Mouse (Mus musculus): ENCODE data around the gene Dolk. TPM values are rescaled to one million over a fixed set of nuclear protein-coding genes. Genes with fewer than 3 reads are reported as not detected.

Dolk gene
- total RNA-seq, 4 experiments from 2014 or later, result 20.8 to 25.2 (median 24.1) TPM

DNA sequence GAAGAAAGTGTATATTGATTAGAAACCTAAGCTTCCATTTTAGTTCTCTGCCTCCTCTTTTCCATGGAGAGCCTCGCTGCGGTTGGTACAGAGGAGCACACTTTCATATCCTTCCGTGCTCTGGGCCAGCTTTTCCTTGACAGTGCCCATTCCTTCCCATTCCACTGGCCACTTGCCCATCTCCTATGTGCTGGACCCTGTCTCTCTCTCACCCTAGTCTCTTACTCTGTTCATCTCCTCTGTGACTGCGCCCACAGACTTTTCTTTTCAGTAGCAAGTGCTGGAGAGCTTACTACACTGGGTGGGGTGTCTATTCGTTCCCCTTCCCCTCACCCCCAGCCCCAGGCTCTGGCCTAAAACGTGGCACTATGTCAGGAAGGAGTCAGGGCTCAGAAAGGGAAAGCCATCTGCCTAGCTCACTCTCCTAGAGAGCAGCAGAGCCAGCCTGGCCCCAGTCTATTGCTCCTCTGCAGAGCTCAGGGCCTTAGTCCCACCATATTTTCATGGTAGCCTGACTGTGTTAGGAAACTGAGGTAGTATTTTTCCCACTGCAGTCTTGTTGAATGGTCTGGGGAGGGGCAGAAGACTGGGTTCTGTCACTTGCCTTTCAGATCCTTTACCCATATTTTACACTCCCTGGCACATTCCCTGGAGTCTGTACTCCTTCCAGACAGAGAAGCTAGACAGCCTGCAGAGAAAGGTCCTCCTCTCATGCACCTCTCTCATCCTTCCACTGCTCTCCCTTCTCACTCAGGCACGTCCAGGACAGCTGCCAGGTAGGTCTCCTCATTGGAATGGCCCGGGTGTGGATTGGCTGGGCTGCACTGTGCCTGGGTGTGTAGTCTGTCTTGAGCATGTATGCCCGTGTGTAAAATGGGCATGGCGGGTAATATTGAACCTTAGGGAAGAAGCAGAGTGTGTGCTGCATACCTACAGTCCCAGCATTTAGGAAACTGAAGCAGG lies 35.7 kb downstream of the Dolk start:
- peak; percentile 21 for DNase-seq (ENCODE audit: low spot score)

GRCm38 (mm10) chr2:30249182-30249581 lies 37.0 kb downstream of the Dolk start:
- DNase-seq (ENCODE audit: low spot score), result no peak

- no peak for DNase-seq (ENCODE audit: low spot score)
These were observed 38.5 kb downstream of the Dolk start for GRCm38 (mm10) chr2:30247681-30248080.

GRCm38 (mm10) chr2:30247036-30247435 lies 39.1 kb downstream of the Dolk start:
- DNase-seq (ENCODE audit: low spot score), result no peak

DNA sequence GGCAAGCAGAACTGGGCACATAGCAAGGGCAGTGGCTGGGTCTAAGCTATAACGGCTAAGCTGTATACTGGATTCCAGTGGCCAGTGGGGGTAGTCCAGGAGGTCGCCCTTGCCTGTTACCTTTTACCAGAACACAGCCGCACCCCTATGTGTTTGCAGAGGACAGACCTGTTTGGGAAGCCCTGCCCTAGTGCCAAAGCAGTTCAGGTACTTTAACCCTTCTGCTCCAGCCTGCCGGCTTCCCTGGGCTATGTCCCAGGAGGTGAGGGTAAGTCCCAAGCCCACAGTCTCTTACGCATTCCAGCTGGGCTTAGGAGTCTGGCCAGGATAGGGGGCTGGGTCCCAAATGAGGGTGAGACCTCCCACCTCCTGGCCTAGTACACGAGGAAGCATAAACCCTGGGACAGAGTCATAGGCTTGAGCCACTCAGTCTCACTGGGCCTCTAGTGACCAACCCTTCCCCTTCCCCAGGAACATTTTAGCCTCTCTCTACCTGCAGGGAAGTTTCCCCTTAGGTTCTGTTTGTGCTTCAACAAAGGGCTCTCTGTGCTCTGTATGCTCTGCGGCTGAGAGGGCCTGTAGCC lies 41.4 kb downstream of the Dolk start:
- no peak for DNase-seq (ENCODE audit: low spot score)

DNA sequence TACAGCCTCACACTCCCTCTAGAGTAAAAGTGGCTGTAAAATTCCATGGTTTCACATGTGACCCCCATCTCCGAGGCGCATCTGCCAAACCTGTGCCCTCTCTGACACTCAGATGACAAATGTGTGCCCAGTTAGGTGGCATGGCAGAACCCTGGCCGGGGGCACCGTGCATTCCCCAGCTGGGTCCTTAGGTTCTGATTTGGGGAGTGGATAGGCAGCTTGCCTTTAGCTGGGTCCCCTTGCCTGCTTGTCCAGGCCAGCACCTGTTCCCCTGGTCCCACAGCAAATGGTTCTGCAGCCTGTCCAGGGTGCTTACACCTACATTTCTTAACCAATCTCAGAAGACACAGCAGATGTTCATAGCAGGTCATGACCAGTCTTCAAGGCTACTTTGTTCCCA lies 42.7 kb downstream of the Dolk start:
- DNase-seq (ENCODE audit: low spot score), result no peak

DNA sequence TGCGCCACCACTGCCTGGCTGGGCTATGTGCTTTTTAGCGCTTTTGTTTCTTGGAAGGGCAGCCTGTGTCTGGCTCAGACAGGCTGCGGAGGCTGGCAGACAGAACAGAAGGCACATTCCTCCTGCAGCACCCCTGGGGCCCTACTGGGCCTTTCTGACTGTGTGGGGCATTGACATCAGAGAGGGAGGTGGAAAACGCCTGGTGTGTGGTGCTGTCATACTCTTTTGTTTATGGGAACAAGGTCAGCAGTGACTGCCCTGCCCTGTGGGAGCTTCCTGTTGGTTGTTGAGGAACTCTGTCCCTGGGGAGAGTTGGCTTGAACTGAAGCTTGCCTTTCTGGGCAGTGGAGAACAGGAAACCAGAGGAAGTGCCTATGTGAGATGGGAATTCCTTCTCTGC lies 43.6 kb downstream of the Dolk start:
- DNase-seq (ENCODE audit: low spot score), result peak; percentile 93

DNA sequence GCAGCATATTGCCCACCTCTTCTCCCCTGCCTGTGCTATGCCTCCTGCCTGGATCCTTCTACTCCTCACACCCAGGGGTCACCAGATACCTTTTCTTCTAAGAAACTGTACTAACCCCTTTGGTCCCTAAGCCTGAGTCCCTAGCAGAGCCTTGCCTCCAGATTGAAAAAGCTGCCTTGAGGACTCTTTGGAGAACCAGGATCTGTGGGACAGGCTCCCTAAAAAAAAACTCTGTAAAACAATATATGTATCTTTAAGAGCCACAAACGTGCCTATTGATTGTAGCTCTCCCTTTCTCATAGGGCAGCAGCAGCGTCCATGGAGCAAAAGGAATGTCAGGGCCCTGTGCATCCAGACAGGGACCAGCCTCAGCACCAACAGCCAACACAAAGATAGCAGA lies 45.9 kb downstream of the Dolk start, which contains the start of gene Gm28035:
Gm28035 (plus strand) TSS at position 301 of the 400 bp plus-strand sequence.
- DNase-seq (ENCODE audit: low spot score), result no peak

- DNase-seq (ENCODE audit: low spot score), result peak; percentile 83
These were observed 46.4 kb downstream of the Dolk start for GRCm38 (mm10) chr2:30239777-30240176.

DNA sequence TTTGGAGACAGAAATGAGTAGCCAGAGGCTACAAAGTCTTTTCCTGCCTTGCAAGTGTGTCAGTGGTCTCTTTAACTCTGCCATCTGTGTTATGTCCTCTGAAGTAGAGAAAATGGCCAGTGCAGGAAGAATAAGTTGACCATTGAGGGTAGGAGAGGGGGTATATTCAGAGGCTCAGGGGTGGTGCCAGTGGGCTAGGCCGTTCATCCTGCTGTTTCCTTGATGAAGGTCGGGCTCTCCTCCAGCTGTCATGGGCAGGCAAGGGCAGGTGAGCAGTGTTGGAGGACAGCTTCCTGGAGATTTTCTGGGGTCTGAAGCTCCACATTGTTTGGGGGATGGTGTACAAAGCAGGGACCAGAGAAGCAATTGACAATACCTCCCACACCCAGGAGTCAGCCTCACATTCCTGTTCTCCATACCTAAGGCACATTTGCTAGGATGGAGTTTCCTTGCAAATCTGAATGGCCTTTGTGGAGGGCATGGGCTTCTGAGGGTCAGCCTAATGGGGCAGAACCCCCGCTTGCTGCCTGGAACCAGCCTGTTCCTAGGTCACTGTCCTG lies 47.1 kb downstream of the Dolk start:
- DNase-seq (ENCODE audit: low spot score), result peak; percentile 45

DNA sequence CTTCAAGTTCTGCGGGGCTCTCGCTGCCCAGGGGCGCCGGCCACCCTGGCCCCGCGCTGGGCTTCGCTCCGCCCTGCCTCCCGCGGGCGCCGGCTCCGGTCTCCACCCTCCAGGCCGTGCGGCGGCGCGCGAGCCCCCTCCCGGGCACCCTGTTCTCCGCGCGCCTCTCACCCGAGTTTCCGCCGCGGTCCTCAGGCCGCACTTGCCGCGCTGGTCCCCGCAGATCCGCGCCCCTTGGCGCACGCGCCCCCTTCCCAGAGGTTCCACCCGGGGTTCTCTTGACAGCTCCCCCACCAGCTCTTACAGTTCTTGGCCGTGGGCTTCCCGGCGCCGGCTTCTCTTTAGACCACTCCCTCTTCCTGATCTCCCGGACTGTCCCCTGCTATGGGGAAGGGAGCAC lies 48.3 kb downstream of the Dolk start:
- no peak for DNase-seq (ENCODE audit: low spot score)

DNA sequence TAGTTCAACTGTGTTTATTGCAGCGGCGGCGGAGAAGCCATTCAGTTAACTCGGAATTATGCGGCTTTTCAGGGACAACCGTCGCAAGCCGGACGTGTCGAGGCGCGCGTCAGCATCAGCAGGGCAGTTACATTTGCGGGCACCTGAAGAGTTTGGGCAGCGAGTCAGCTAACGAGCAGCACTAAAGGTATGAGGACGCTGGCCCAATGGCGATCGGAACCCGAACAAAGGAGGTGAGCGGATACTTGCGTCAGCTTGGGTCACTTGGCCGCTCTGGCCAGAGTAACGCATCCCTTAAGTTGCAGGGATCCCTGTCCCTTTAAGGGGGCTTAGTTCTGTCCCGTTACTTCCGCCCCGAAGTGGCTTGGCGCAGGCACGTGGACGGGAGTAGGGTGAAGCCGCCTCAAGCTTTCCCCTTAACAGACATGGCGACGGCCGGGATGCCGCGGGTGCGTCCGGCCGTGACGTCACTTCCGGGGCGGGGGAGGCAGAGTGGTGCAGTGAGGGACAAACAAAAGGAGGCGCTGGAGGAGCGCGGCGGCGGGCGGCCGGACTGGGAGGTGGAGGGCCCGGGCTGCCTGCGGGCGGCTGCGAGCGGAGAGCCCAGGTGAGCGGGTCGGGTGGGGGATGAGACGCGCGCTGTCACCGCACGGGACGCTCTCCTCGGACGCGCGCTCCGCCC lies 48.8 kb downstream of the Dolk start, which contains the start of gene Lrrc8a:
Lrrc8a (plus strand) TSS at position 517 of the 682 bp plus-strand sequence.
- DNase-seq (ENCODE audit: low spot score), result peak; percentile 100

DNA sequence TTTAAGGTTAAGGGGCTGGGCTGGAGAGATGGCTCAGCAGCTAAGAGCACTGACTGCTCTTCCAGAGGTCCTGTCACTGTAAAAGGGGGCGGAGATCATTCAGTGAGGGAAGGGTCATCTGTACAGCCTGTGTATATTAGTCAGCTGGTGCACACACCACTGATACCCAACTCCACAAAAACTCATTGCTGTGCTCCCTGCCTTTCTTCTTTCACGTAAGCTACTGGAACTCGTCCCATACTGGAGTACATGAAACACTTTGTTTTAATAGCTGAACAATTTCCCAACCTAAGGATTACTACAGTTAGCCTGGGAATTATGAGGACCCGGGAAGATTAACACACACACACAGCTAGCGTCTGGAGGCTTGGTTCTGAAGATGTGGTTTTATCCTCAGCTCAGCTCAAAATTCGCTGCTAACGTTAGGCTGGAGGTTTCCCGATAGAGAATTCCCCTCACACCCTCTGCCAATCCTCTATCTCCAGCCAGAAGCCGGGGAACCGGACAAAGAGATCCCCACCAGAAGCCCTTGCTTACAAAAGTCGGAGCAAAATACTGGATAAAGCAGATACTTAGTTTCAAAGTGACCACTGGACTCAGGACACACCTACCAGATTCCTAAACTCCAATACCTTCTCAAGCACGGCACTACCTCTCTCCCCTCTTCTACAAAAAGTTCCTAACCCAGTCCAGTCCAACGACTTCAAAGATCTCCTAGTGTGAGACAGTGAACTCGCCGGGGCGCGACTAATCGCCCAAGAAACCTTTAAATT lies 49.5 kb downstream of the Dolk start:
- DNase-seq (ENCODE audit: low spot score), result no peak

GRCm38 (mm10) chr2:30235593-30235992 lies 50.5 kb downstream of the Dolk start:
- no peak for DNase-seq (ENCODE audit: low spot score)

Other genes with a start within 250 kb of the Dolk start
- gene Wdr34, start 237.5 kb downstream of the Dolk start, total RNA-seq (2022), result 1 to 10 TPM; 6.5 to 9.2 (median 7.8) TPM
- 100 to 1,000 TPM in 2 of 4 experiments, 10 to 100 TPM in 2; 98.3 to 109 (median 100) TPM for gene Set, start 229.0 kb downstream of the Dolk start, total RNA-seq (2022)
- 10 to 100 TPM in 2 of 4 experiments, 1 to 10 TPM in 2; 9.0 to 11.2 (median 10.1) TPM for gene Pkn3, start 208.7 kb downstream of the Dolk start, total RNA-seq (2022)
- gene Zdhhc12, start 192.7 kb downstream of the Dolk start, total RNA-seq (2022), result 1 to 10 TPM; 2.3 to 4.1 (median 3.6) TPM
- gene Zer1, start 161.7 kb downstream of the Dolk start, total RNA-seq (2022), result 10 to 100 TPM; 24.9 to 27.6 (median 25.8) TPM
- gene Tbc1d13, start 152.6 kb downstream of the Dolk start, total RNA-seq (2022), result 10 to 100 TPM; 14.8 to 19.9 (median 17.6) TPM
- 100 to 1,000 TPM in 1 of 4 experiments, 10 to 100 TPM in 3; 93.9 to 101 (median 96.8) TPM for gene Endog, start 114.8 kb downstream of the Dolk start, total RNA-seq (2022)
- gene Spout1, start 107.9 kb downstream of the Dolk start, total RNA-seq (2022), result 1 to 10 TPM; 5.3 to 6.3 (median 6.0) TPM
- 10 to 100 TPM; 32.6 to 36.9 (median 34.7) TPM for gene Kyat1, start 80.5 kb downstream of the Dolk start, total RNA-seq (2022)
- 10 to 100 TPM; 50.2 to 66.4 (median 61.0) TPM for gene Lrrc8a, start 48.6 kb downstream of the Dolk start, total RNA-seq (2022)
- 1 to 10 TPM; 1.8 to 6.1 (median 3.6) TPM for gene Gm28035, start 45.8 kb downstream of the Dolk start, total RNA-seq (2022)
- gene Phyhd1, start 20.1 kb downstream of the Dolk start, total RNA-seq (2022), result 100 to 1,000 TPM in 3 of 4 experiments, 10 to 100 TPM in 1; 97.7 to 135 (median 112) TPM
- 1 to 10 TPM in 2 of 4 experiments, not detected in 2; 1.3 to 3.7 TPM for gene Gm28038, start 5.3 kb downstream of the Dolk start, total RNA-seq (2022)
- 10 to 100 TPM; 15.3 to 19.8 (median 16.4) TPM for gene Nup188, start 63 bp upstream of the Dolk start, total RNA-seq (2022)
- gene Sh3glb2, start 73.0 kb upstream of the Dolk start, total RNA-seq (2022), result 10 to 100 TPM; 37.2 to 45.5 (median 41.6) TPM
- gene Miga2, start 77.9 kb upstream of the Dolk start, total RNA-seq (2022), result 10 to 100 TPM; 66.5 to 76.0 (median 71.4) TPM
- gene Dolpp1, start 105.9 kb upstream of the Dolk start, total RNA-seq (2022), result 1 to 10 TPM; 5.7 to 9.8 (median 7.9) TPM
- gene Crat, start 129.5 kb upstream of the Dolk start, total RNA-seq (2022), result 100 to 1,000 TPM; 490 to 636 (median 559) TPM
- 100 to 1,000 TPM in 1 of 4 experiments, 10 to 100 TPM in 3; 74.6 to 100 (median 83.0) TPM for gene Ptpa, start 129.7 kb upstream of the Dolk start, total RNA-seq (2022)
- 1 to 10 TPM; 2.4 to 5.0 (median 4.3) TPM for gene Ier5l, start 187.9 kb upstream of the Dolk start, total RNA-seq (2022)

Measured in heart, adult 8-10 months (tissue).